Mouse (Mus musculus) limb, embryonic 10.5 days (tissue): ENCODE measurements around the gene Idnk. TPM values are rescaled to one million over a fixed set of nuclear protein-coding genes. Genes with fewer than 3 reads are reported as not detected.

Experiments used
- DNase-seq: peaks from one replicate; pipeline ENCODE4 v3.0.0-alpha.2; 2017; ENCODE audit warnings: low spot score
- H3K27ac ChIP-seq: fragments of 300-500 bp; sonication (generic); 2 replicates; pipeline ENCODE4 v1.5.1; 2016; ENCODE audit warnings: mild to moderate bottlenecking
- H3K27me3 ChIP-seq: fragments of 300-500 bp; sonication (generic); 2 replicates; pipeline ENCODE4 v1.6.1; 2016; ENCODE audit warnings: low read depth, mild to moderate bottlenecking; ENCODE audit not compliant: poor library complexity, severe bottlenecking
- H3K36me3 ChIP-seq: fragments of 300-500 bp; sonication (generic); 2 replicates; pipeline ENCODE4 v1.6.1; 2016; ENCODE audit warnings: mild to moderate bottlenecking, moderate library complexity
- H3K4me1 ChIP-seq: fragments of 300-500 bp; sonication (generic); 2 replicates; pipeline ENCODE4 v1.6.1; 2016
- H3K4me3 ChIP-seq: fragments of 300-500 bp; sonication (generic); 2 replicates; pipeline ENCODE4 v1.5.1; 2016; ENCODE audit warnings: mild to moderate bottlenecking, moderate library complexity
- H3K9me3 ChIP-seq: fragments of 300-500 bp; sonication (generic); replicated peaks from 2 replicates; pipeline ENCODE4 v1.6.1; 2016; ENCODE audit warnings: mild to moderate bottlenecking
- WGBS: fragments of 180-500 bp; shearing (Covaris S2); methylation state at CpG from one replicate; pipeline ENCODE4 v1.1.7; 2016; 5-methylcytosine and 5-hydroxymethylcytosine counted together
- polyA plus RNA-seq: library from polyadenylated mRNA; unstranded; fragments of >200 nt; fragmentation: Nextera tagmentation; extraction: Ambion mirVana; gene quantifications from 2 replicates; pipeline ENCODE4 v1.2.1, GENCODE M21; 2016

Idnk gene
- polyA plus RNA-seq, 1 experiment from 2014 or later: 36.1 TPM

DNA sequence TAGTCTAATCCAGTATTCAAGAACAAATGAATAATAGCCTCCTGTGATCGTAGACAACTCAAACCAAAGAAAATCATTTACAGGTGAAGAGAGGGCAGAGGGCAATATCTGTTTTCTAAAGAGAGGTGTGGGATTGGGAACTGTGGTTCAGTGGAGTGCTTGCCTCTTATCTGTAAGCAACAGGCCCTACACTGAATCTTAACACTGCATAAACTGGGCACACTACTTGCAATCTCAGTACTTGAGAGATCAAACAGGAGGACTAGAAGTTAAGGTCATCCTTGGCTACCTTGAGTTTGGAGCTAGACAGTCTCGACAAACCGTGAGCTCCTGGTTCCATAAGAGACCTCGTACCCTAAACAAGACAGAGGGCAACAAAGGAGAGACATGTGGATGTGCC is 48.6 kb downstream of the Idnk start:
- Histone ChIP-seq H3K27ac (no peak overlapping the region), H3K4me1 (no peaks in the 10 kb centered on the region), H3K36me3 (peaks cover 10% of the 10 kb centered on the region), H3K27me3 (no peaks in the 10 kb centered on the region), H3K4me3 (no peak overlapping the region), H3K9me3 (no peaks in the 10 kb centered on the region)
- 88% methylated on average over 4 of the region's 4 CpGs for WGBS
- no peak for DNase-seq

DNA sequence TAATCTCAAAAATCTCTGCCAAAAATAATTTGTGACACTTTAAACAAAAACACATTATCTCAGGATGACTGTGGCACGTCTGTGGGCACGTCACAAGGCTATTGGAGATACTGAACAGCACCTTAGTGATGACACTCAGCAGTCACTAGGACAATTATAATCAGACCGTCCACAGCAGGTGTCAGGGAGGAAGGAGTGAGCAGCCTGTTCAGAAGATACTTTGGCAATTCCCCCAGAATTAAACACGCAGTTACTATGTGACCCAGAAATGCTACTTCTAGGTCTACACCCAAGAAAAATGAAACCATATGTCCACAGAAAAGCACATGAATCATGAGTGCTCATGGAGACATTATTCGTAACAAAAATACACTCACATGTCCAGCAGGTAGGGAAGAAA is 53.0 kb downstream of the Idnk start:
- no peaks in the 10 kb centered on the region for H3K9me3 ChIP-seq
- peaks cover 16% of the 10 kb centered on the region for H3K4me1 ChIP-seq
- 86% methylated on average over 5 of the region's 5 CpGs for WGBS
- no peak overlapping the region for H3K4me3 ChIP-seq
- H3K27me3 ChIP-seq: no peaks in the 10 kb centered on the region
- DNase-seq: no peak
- H3K36me3 ChIP-seq: peaks cover 18% of the 10 kb centered on the region
- no peak overlapping the region for H3K27ac ChIP-seq

DNA sequence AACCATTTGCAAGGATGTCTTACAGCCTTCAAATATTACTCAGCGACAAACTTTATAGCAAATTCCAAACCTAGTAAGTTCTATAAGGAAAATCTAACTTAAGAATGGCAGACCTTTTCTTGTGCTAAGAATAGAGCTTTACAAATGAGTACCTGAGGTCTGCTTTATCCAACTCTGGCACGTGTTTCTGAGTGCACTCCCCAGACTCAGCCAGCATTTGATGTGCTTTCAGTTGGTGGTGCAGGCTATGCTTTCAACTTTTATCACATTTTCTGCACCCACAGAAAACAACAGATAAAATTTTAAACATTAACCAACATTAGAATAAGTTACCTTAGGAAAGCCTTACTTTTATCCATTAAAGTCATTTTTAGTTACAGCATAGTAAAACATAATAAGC is 55.1 kb downstream of the Idnk start:
- DNase-seq: no peak
- peaks cover 8% of the 10 kb centered on the region; the same call in 1 of the 2 replicates for H3K36me3 ChIP-seq
- no peaks in the 10 kb centered on the region for H3K27me3 ChIP-seq
- no peaks in the 10 kb centered on the region for H3K9me3 ChIP-seq
- H3K4me1 ChIP-seq: peaks cover 23% of the 10 kb centered on the region
- H3K4me3 ChIP-seq: no peak overlapping the region
- H3K27ac ChIP-seq: no peak overlapping the region
- 86% methylated on average over 2 of the region's 2 CpGs for WGBS

DNA sequence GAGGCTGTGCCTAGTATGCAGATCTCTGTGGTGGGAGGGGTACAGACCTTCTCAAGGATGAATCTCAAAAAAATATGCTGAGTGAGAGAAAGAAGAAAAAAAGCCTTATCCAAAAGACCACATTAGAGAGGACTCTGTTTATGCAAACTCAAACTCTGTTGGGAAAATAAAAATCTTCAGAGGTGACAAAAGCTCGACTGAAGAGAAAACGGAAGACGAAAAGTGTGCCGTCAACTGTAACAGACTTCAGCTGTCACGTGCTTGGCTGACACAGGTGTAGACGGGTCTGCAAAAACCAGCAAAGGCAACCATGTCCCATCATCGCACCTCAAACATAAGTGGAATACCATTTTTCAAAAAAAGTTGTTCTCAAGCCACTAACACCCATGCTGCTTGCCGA is 56.4 kb downstream of the Idnk start:
- WGBS: 80% methylated on average over 8 of the region's 8 CpGs
- Histone ChIP-seq H3K4me3 (peak overlapping the region; percentile 99), H3K27ac (no peak overlapping the region)

More for the DNA sequence above, 56.4 kb downstream of the Idnk start:
- peaks cover 23% of the 10 kb centered on the region for H3K4me1 ChIP-seq
- peaks cover 8% of the 10 kb centered on the region; the same call in 1 of the 2 replicates for H3K36me3 ChIP-seq
- no peak for DNase-seq
- no peaks in the 10 kb centered on the region for H3K9me3 ChIP-seq
- no peaks in the 10 kb centered on the region for H3K27me3 ChIP-seq

Other genes starting within 250 kb of the Idnk start
- 0.67 and 0.93 TPM in 2 replicates for gene Spock1, start 249.3 kb upstream of the Idnk start, polyA plus RNA-seq
- 2.1 and 3.2 TPM in 2 replicates for gene Klhl3, start 44.1 kb upstream of the Idnk start, polyA plus RNA-seq
- 33.3 and 35.3 TPM in 2 replicates for gene Hnrnpa0, start 29.1 kb upstream of the Idnk start, polyA plus RNA-seq
- gene Ubqln1, start 58.0 kb downstream of the Idnk start, polyA plus RNA-seq: 153 and 158 TPM in 2 replicates
- 10.6 and 12.8 TPM in 2 replicates for gene Gkap1, start 118.0 kb downstream of the Idnk start, polyA plus RNA-seq
- gene Kif27, start 201.5 kb downstream of the Idnk start, polyA plus RNA-seq: 0.58 and 0.78 TPM in 2 replicates
- 23.5 and 24.5 TPM in 2 replicates for gene 2210016F16Rik, start 227.6 kb downstream of the Idnk start, polyA plus RNA-seq
- 27.6 and 30.9 TPM in 2 replicates for gene Rmi1, start 244.6 kb downstream of the Idnk start, polyA plus RNA-seq
- 1,833 and 2,064 TPM in 2 replicates for gene Hnrnpk, start 245.7 kb downstream of the Idnk start, polyA plus RNA-seq